Comparison of ENCODE assay signal across 17 mouse cellular contexts in genomic region chr11:101819853-101820252, GRCm38 (mm10). TPM values are rescaled to one million over a fixed set of nuclear protein-coding genes. Genes with fewer than 3 reads are reported as not detected.
DNase-seq lines count a peak whose midpoint lies in the region; TF ChIP-seq lines count a peak whose summit lies in the region.
"Had no signal": no experiment of that assay in that cellular context is flagged by ENCODE, and none has a peak within 500 bp of the region (broad histone marks: within the 10 kb centered on the region; RNA-seq: fewer than 3 reads in every experiment).

No protein-coding gene starts in this region.

- no peak overlapping the region for H3K4me3 ChIP-seq in layer of hippocampus, adult 2 months
- no peak overlapping the region for H3K4me3 ChIP-seq in thymus, adult 2 months (ENCODE audit: control insufficient read depth, insufficient read depth, low read length)
- H3K4me3 ChIP-seq: embryonic facial prominence, embryonic 12.5 days; heart, embryonic 15.5 days; kidney, embryonic 15.5 days; liver, embryonic 15.5 days; midbrain, embryonic 10.5 days; neural tube, embryonic 13.5 days had no signal

- H3K27ac ChIP-seq in layer of hippocampus, adult 2 months: no peak overlapping the region
- H3K27ac ChIP-seq in thymus, adult 2 months (ENCODE audit: control insufficient read depth, insufficient read depth, low read length): no peak overlapping the region
- H3K27ac ChIP-seq: embryonic facial prominence, embryonic 12.5 days; liver, embryonic 15.5 days; midbrain, embryonic 10.5 days; neural tube, embryonic 13.5 days had no signal

- TF ChIP-seq POLR2A in thymus, adult 2 months (IDR thresholded peaks at IDR 0.05; ENCODE audit: control insufficient read depth, extremely low read depth, insufficient read depth, low read length, poor library complexity): no peak

- H3K36me3 ChIP-seq in thymus, adult 2 months (ENCODE audit: control insufficient read depth, insufficient read depth, low read length): no peaks in the 10 kb centered on the region
- H3K36me3 ChIP-seq: embryonic facial prominence, embryonic 12.5 days; heart, embryonic 15.5 days; kidney, embryonic 15.5 days; liver, embryonic 15.5 days; midbrain, embryonic 10.5 days; neural tube, embryonic 13.5 days had no signal

- TF ChIP-seq CTCF in layer of hippocampus, adult 2 months (conservative IDR thresholded peaks at IDR 0.05): peak; percentile 60
- TF ChIP-seq CTCF in thymus, adult 2 months (IDR thresholded peaks at IDR 0.05; ENCODE audit: borderline replicate concordance, control insufficient read depth, extremely low read depth, insufficient read depth, low read length, poor library complexity): no peak

- DNase-seq in layer of hippocampus, adult 2 months (ENCODE audit: low spot score in 2 of 2): no peak
- DNase-seq in layer of hippocampus, adult 11-12 months (ENCODE audit: low spot score): no peak
- DNase-seq in thymus, postnatal 4 days: peak; percentile 21
- DNase-seq in thymus, adult 2 months: no peak
- peak; percentile 75 for DNase-seq in R1 (ENCODE audit: low read depth, low spot score)
- no peak for DNase-seq in adrenal gland, postnatal 10 days
- DNase-seq in embryo, embryonic 10.5 days (ENCODE audit: low spot score): no peak
- DNase-seq: cerebellum, adult 11 months; cerebellum, postnatal 25 days; heart, adult 11 months; lung, postnatal 4 days had no signal

- no peaks in the 10 kb centered on the region for H3K27me3 ChIP-seq in thymus, adult 2 months (ENCODE audit: control insufficient read depth, insufficient read depth, low read length)
- H3K27me3 ChIP-seq: embryonic facial prominence, embryonic 12.5 days; heart, embryonic 15.5 days; neural tube, embryonic 13.5 days had no signal

- no peaks in the 10 kb centered on the region for H3K4me1 ChIP-seq in thymus, adult 2 months (replicated peaks; ENCODE audit: control insufficient read depth, insufficient read depth, low read length)
- H3K4me1 ChIP-seq: liver, embryonic 15.5 days had no signal

RNA-seq across cellular contexts. Expression of gene Etv4, which starts 34.7 kb away (rescaled TPM):
- total RNA-seq in layer of hippocampus, adult 2 months (2021): 10 to 100 TPM; 10.1 to 10.7 TPM
- polyA plus RNA-seq in thymus, adult 2 months (2012; rRNA removed): 1.5 and 1.9 TPM in 2 replicates
- 1 to 10 TPM; 3.2 to 3.9 TPM for total RNA-seq in adrenal gland, postnatal 10 days (2021)

Comparison
In these comparisons a context has a peak if more than half of its experiments do, and no peak if none do; other contexts are left out.
1. DNase-seq: peak in thymus, postnatal 4 days (single experiment) and R1 (single experiment); none in layer of hippocampus, adult 2 months (0 of 2), layer of hippocampus, adult 11-12 months (single experiment), thymus, adult 2 months (single experiment), adrenal gland, postnatal 10 days (single experiment) and embryo, embryonic 10.5 days (single experiment).